Mouse (Mus musculus) intestine, postnatal 0 days (tissue): ENCODE measurements around the gene Rcan1. TPM values are rescaled to one million over a fixed set of nuclear protein-coding genes. Genes with fewer than 3 reads are reported as not detected.

ENCODE experiments used
- ATAC-seq: fragments of 200-750 bp; cut with Nextera tagmentation; 2 replicates; pipeline ENCODE4 v1.8.0; 2017; ENCODE audit warnings: mild to moderate bottlenecking, moderate TSS enrichment, moderate library complexity
- H3K27ac ChIP-seq: fragments of 300-500 bp; sonication (generic); 2 replicates; pipeline ENCODE4 v1.5.1; 2014; ENCODE audit warnings: mild to moderate bottlenecking, low read depth, low read length, moderate library complexity
- H3K27me3 ChIP-seq: fragments of 300-500 bp; sonication (generic); replicated peaks from 2 replicates; pipeline ENCODE4 v1.6.1; 2014; ENCODE audit warnings: low read length, mixed read lengths; ENCODE audit not compliant: control insufficient read depth, insufficient read depth
- H3K36me3 ChIP-seq: fragments of 300-500 bp; sonication (generic); 2 replicates; pipeline ENCODE4 v1.6.1; 2014; ENCODE audit warnings: mild to moderate bottlenecking, moderate library complexity; ENCODE audit not compliant: control insufficient read depth, insufficient read depth
- H3K4me1 ChIP-seq: fragments of 300-500 bp; sonication (generic); replicated peaks from 2 replicates; pipeline ENCODE4 v1.6.1; 2014; ENCODE audit warnings: antibody characterized with exemption, low read length, mixed read lengths; ENCODE audit not compliant: control insufficient read depth, insufficient read depth
- H3K4me2 ChIP-seq: fragments of 300-500 bp; sonication (generic); replicated peaks from 2 replicates; pipeline ENCODE4 v1.6.1; 2014; ENCODE audit warnings: low read depth, mild to moderate bottlenecking, moderate library complexity
- H3K4me3 ChIP-seq: fragments of 300-500 bp; sonication (generic); 2 replicates; pipeline ENCODE4 v1.5.1; 2014; ENCODE audit warnings: low read depth, low read length
- H3K9ac ChIP-seq: fragments of 300-500 bp; sonication (generic); 2 replicates; pipeline ENCODE4 v1.6.1; 2014; ENCODE audit warnings: mild to moderate bottlenecking, low read depth, low read length
- H3K9me3 ChIP-seq: fragments of 300-500 bp; sonication (generic); 2 replicates; pipeline ENCODE4 v1.6.1; 2016; ENCODE audit warnings: mixed run types; ENCODE audit not compliant: control insufficient read depth
- CTCF ChIP-seq: sonication (generic); IDR thresholded peaks from 2 replicates; pipeline ENCODE4 v1.5.1; 2016; ENCODE audit warnings: low read depth, mild to moderate bottlenecking, control low read depth, antibody characterized with exemption, moderate library complexity
- WGBS: fragments of 180-500 bp; shearing (Covaris S2); extraction: QIAGEN DNeasy Blood & Tissue Kit; methylation state at CpG from one replicate; pipeline ENCODE4 v1.1.7; 2014; 5-methylcytosine and 5-hydroxymethylcytosine counted together
- polyA plus RNA-seq: library from polyadenylated mRNA; unstranded; fragments of >200 nt; fragmentation: Nextera tagmentation; extraction: Ambion mirVana; gene quantifications from 2 replicates; pipeline ENCODE4 v1.2.1, GENCODE M21; 2015

Gene Rcan1
- polyA plus RNA-seq, 1 experiment from 2014 or later, result 52.0 TPM

GRCm38 (mm10) chr16:92353897-92354296 is 116.8 kb downstream of the Rcan1 start:
- WGBS, result 72% methylated on average over 2 of the region's 2 CpGs
- H3K4me3 ChIP-seq, result no peak overlapping the region
- ATAC-seq, result no peak

GRCm38 (mm10) chr16:92353295-92353694 is 117.4 kb downstream of the Rcan1 start:
- H3K4me3 ChIP-seq, result no peak overlapping the region
- no peaks in the 10 kb centered on the region; the same call in 1 of the 2 replicates for H3K4me1 ChIP-seq
- no peak overlapping the region for H3K4me2 ChIP-seq
- TF ChIP-seq CTCF, result no peak
- no peaks in the 10 kb centered on the region for H3K27me3 ChIP-seq
- no peaks in the 10 kb centered on the region for H3K9me3 ChIP-seq
- no peaks in the 10 kb centered on the region for H3K36me3 ChIP-seq
- H3K27ac ChIP-seq, result no peak overlapping the region
- H3K9ac ChIP-seq, result no peak overlapping the region
- WGBS, result 92% methylated on average over 12 of the region's 12 CpGs
- ATAC-seq, result no peak

More at GRCm38 (mm10) chr16:92353897-92354296, 116.8 kb downstream of the Rcan1 start:
- no peak overlapping the region for H3K27ac ChIP-seq
- H3K9me3 ChIP-seq, result no peaks in the 10 kb centered on the region
- H3K4me2 ChIP-seq, result no peak overlapping the region
- TF ChIP-seq CTCF, result no peak
- H3K4me1 ChIP-seq, result no peaks in the 10 kb centered on the region; the same call in 1 of the 2 replicates
- H3K27me3 ChIP-seq, result 0 out of 2 replicates have a peak, but pooled peaks cover 3% of the 10 kb centered on the region
- no peaks in the 10 kb centered on the region for H3K36me3 ChIP-seq
- no peak overlapping the region for H3K9ac ChIP-seq

GRCm38 (mm10) chr16:92348941-92349340 is 121.7 kb downstream of the Rcan1 start:
- H3K4me1 ChIP-seq, result no peaks in the 10 kb centered on the region
- TF ChIP-seq CTCF, result no peak
- H3K27me3 ChIP-seq, result no peaks in the 10 kb centered on the region
- H3K4me2 ChIP-seq, result no peak overlapping the region
- 0 out of 2 replicates have a peak, but pooled peaks have one; percentile 5 for ATAC-seq
- no peaks in the 10 kb centered on the region for H3K36me3 ChIP-seq
- H3K9ac ChIP-seq, result no peak overlapping the region
- no peaks in the 10 kb centered on the region for H3K9me3 ChIP-seq
- H3K27ac ChIP-seq, result no peak overlapping the region
- no peak overlapping the region for H3K4me3 ChIP-seq
- 75% methylated on average over 12 of the region's 12 CpGs for WGBS

DNA sequence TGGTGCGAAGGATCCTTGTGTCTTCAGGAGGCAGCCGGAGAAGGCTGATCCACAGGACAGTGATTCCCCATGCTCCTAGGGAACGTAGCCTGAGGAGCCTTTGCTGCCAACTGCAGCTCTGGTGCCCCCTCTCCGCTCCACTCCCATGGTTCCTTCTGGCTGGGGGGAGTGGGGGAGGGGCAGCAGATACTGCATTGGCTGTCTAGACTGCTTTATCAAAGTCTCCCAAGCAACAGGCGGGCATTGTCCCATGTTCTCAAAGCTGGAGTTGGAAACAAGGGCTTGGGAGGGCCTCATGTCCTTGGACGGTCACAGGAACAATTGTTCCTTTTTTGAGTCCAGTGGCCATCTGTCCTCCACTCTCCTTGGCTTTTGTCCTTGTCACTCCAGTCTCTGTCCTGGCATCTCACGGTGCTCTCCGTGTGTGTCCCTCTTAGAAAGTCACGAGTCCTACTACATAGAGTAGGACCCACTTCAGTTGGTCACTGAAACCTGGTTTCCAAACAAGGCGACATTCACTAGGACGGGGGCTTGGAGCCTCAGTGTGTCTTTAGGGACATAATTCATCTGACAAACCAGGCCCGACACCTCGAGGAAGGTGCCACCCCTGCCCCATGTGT is 124.3 kb downstream of the Rcan1 start:
- 77% methylated on average over 13 of the region's 13 CpGs for WGBS
- Histone ChIP-seq H3K27me3 (no peaks in the 10 kb centered on the region), H3K4me3 (no peak overlapping the region), H3K9me3 (no peaks in the 10 kb centered on the region), H3K36me3 (no peaks in the 10 kb centered on the region), H3K4me1 (no peaks in the 10 kb centered on the region), H3K27ac (no peak overlapping the region), H3K4me2 (no peak overlapping the region), H3K9ac (no peak overlapping the region)
- 0 out of 2 replicates have a peak, but pooled peaks have one; percentile 25 for ATAC-seq
- TF ChIP-seq CTCF, result no peak

- no peaks in the 10 kb centered on the region for H3K36me3 ChIP-seq
- no peak for ATAC-seq
- H3K27ac ChIP-seq, result no peak overlapping the region
- no peak overlapping the region for H3K4me2 ChIP-seq
- H3K9ac ChIP-seq, result no peak overlapping the region
- no peaks in the 10 kb centered on the region for H3K27me3 ChIP-seq
- H3K4me1 ChIP-seq, result no peaks in the 10 kb centered on the region
- no peak for TF ChIP-seq CTCF
- WGBS, result 34% methylated on average over 11 of the region's 11 CpGs
- H3K4me3 ChIP-seq, result no peak overlapping the region
- H3K9me3 ChIP-seq, result no peaks in the 10 kb centered on the region
These were observed 125.5 kb downstream of the Rcan1 start for GRCm38 (mm10) chr16:92345177-92345576.

Other genes starting within 250 kb of the Rcan1 start
- 0.09 TPM in 1 of 2 replicates, not detected in the other for gene Kcne2, start 178.5 kb downstream of the Rcan1 start, polyA plus RNA-seq
- 91.3 and 93.0 TPM in 2 replicates for gene Smim11, start 169.6 kb downstream of the Rcan1 start, polyA plus RNA-seq
- not detected in 2 replicates for gene Fam243, start 149.4 kb downstream of the Rcan1 start, polyA plus RNA-seq
- not detected in 2 replicates for gene Kcne1, start 111.4 kb downstream of the Rcan1 start, polyA plus RNA-seq
- 70.7 and 77.8 TPM in 2 replicates for gene Clic6, start 14.9 kb upstream of the Rcan1 start, polyA plus RNA-seq